Mouse (Mus musculus): ENCODE data around the gene Zc3h8.
A peak's percentile ranks its signal among the peaks of the same experiment; 100 is the strongest.

Gene Zc3h8

DNA sequence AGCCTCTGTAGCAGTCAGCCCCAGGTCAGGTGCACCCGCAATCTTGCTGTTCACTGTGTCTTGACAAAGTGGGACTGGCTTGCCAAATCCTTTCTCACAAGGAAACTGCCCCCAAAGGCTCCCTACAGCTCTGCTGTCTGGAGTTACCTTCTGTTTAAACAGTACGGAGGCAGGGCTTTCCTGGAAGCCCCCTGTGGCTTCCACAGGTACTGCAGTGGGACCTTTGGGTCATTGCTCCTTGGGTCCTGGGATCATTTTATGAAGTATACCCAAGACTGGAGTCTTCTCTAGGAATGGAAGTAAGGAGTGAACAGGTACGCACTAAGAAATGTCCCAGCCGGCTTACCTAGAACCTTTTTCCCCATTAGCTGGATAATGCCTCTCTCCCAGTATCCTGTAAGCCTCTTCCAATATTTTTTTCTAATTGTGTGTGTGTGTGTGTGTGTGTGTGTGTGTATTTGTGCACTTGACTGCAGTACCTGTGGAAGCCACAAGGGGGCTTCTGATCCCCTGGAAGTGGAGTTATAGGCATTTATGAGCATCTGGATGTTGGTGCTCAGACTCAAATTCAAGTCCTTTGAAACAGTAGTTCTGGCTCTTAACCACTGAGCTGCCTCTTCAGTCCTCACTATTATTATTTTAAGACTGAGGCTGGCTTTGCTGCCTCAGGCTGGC, 53.1 kb downstream of the Zc3h8 start:
- DNase-seq (ENCODE audit: low read depth, low spot score) = peak; percentile 21

DNA sequence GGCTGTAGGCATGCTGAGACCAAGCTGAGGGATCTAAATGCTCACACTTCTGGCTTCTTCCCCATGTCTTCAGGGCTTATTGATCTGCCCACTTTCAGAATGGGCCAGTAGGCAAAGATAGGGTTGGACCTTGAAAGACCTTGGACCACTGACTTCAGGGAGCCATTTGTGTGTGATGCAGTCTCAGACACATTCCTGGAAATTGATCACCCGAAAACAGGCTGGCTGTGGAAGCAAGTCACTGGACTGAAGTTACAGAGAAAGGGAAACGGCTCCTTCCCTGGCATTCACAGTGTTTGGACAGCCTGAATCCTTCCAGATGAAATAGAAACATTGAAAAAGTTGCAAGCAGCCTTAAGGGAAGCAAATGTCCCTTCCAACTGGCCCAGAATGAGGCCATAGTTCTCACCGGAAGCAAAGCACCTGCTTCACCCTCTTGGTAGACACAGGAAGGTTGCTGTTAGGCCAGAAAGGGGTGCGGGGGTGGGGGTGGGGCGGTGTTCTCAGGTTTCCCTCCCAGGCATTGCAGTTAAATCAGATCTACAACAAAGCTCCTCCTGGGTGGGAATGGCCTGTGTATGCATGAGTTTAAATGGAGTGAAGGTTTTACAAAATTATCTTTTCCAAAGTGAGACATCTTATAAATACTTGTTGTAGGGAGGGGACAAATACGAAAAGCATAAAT, 55.9 kb downstream of the Zc3h8 start:
- no peak for DNase-seq (ENCODE audit: low read depth, low spot score)

DNA sequence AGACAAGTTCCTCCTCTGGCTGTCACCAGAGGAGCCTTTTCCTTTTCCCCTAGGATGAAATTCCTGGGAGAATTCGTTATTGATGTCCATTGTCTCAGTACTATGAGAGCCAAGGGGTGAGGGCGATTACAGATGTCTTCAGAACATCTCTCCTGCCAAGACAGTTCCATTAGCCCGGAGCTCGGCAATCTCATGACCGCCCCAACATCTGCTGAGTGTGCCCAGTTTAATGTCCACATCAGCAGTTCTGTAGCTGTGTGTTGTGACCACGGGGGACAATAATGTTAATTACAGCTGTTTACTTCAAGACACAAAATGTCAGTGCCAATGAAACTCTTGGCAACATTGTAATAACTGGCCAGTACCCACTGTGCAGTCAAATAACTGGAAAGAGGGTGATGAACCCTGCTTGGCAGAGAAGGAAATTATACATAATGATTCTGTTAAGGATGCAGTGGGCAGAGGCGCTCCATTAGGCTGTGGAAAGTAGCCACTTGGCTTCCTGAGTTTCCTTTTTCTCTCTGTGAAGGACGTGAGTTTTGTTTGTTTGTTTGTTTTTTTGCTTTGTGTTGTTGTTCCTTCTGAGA, 58.6 kb downstream of the Zc3h8 start:
- no peak for DNase-seq (ENCODE audit: low read depth, low spot score)

DNA sequence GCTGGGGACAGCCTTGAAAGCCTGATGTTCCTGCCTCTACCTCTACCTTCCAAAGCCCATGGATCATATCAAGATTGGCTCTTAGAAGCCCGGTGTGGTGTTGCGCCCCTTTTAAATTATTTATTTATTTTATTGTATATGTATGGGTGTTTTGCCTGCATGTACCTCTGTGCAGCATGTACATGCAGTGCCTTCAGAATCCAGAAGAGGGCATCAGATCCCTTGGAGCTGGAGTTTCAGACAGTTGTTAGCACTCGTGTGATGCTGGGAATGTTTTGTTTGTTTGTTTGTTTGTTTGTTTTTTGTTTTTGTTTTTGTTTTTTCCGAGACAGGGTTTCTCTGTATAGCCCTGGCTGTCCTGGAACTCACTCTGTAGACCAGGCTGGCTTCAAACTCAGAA, 62.6 kb downstream of the Zc3h8 start:
- peak; percentile 42 for DNase-seq (ENCODE audit: low read depth, low spot score)
